Mouse (Mus musculus): ENCODE data around the gene Eif3a.

Eif3a gene

DNA sequence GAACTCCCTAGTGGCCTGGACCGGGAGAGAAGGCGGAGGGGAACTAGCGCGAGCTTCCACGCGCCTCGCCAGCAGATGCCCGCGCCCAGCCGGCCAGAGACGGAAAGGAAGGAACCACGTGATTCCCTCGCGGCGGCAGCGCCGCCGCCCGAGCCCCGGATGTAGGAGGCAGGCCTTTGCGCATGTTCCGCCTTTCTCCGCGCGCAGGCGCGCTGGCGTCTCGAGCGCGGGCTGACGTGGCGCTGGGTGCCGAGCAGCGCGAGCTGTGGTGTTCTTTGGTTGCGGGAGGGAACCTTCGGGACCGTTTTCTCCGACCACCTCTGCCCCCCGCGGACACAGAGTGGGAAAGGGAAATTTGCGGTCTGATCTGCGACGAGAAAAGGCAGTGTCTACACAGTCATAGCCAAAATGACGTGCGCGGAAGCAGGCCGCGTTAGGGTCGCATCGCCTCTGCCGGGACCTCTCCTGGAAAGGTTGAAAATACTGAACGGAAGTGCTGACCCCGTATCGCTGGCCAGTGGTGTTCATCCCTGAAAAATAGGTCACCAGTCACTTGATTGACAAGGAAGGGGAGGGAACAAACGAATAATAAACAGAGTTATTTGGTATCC is at the start of gene Eif3a:
Gene Eif3a, minus strand, starts transcription at position 108 of the 611 bp plus-strand sequence.
- peak; percentile 93 for DNase-seq (ENCODE audit: low spot score in 2 of 2)

DNA sequence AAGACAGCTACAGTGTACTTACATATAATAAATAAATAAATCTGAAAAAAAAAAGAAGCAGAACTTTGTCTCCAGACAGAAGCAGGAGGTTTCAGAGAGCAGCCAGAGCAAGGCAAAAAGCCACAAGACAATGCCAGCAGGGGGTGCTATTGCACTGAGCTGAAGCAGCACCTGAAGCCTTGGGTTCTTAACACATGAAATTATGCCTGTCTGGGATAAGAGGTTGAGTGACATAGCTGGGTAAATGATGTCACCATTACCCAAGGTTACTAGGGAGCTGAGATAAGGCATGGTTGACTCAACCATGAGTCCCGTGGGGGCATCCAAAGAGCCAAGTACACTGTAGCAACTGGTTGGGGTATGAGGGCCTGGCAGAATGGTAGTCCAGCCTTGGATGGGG is 47.3 kb upstream of the Eif3a start:
- peak; percentile 64 to 70 for DNase-seq (ENCODE audit: low spot score in 2 of 2)

DNA sequence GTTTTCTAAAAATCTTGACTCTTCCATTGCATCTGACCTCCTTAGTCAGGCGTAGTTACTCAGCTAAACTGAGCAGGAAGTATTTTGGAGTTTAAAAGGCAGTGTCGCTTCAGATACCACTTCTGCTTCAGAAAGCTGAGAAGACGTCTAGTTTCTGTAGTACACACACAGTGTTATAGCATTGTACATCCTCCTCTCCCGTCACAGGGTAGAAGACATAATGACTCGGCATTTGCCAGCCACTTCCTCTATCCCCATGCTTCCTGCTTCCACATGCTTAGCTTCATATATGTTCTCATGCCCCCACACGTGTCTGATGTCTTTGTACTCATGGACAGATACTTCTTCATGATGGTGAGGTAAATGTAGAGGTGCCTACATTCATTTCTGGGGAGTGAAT is 28.2 kb upstream of the Eif3a start:
- no peak for DNase-seq (ENCODE audit: low spot score in 2 of 2)

DNA sequence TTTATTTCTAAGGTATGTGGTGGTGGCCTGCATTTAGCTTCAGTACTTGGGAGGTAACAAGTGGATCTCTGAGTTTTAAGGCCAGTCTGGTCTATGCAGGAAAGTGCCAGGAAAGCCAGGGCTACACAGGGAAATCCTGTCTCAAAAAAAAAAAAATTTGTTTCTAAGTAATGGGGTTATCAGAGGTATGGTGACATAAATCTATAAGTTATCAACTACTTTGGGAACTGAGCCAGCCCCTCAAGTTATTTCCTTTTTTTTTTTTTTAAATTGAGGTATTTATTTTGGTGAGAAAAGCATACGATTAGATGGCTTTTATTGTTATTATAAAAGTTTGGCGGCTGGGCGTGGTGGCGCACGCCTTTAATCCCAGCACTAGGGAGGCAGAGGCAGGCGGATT is 22.7 kb upstream of the Eif3a start:
- DNase-seq (ENCODE audit: low spot score in 2 of 2), result no peak

DNA sequence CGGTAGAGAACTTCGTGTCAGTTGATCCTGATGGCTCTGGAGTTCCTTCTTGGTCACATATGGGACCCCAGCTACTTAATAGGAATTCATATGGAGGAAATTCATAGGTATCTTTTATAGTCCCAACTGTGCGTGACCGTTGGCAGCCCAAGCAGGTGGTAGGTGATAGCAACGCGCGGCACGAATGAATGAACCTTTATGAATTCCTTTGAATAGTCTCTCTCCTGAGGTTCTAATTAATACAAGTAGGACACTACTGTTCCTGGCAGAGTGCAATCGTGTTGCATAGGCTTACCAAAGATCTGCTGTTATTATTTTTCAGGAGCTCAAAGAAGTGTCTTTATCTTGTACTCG is 21.6 kb upstream of the Eif3a start:
- DNase-seq (ENCODE audit: low spot score in 2 of 2), result no peak

DNA sequence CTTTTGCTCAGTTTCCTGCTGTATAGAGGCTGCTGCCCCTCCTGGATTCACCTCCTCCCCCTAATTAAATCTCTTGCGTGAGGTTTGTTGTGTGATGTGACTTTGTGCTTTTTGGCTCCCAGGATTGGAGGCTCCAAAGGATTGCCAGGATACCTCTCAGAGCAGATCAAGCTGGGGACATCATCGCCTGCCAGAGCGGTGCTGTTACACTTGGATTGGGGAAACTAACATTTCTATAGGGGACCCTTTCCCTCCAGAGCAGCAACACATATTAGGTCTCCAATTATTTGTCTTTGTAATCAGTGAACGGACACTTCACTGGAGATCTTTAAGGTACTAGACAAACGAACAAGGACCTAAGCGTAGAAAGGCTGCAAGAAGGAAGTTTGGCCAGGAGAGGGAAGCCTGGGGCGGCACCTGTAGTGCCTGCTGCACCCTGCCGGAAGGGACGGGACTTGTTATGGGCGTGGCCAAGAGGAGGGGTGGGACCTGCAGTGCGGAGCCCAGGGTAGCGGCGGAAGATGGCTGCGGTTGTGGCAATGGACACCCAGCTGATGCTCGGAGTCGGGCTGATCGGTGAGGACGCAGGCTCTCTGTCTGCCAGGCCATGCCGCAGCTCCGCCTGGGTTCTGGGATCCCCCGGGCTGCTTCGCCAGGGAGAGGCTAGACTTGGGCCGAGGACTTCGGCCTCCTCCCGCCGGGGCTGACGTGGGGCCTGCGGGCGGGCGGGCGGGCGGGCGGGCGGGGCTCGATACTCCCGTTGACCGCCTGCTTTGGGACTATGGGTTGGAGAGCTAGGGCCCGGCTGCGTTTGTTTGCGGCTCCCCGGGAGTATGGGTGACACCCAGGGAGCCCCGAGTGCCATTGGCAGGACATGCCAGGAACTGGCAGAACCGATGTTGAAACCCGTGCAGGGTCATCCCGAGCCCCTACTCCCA is 20.9 kb upstream of the Eif3a start, which contains the start of gene Fam45a:
Gene Fam45a, plus strand, starts transcription at position 488 of the 938 bp plus-strand sequence.
- DNase-seq (ENCODE audit: low spot score in 2 of 2), result peak; percentile 88 to 92

DNA sequence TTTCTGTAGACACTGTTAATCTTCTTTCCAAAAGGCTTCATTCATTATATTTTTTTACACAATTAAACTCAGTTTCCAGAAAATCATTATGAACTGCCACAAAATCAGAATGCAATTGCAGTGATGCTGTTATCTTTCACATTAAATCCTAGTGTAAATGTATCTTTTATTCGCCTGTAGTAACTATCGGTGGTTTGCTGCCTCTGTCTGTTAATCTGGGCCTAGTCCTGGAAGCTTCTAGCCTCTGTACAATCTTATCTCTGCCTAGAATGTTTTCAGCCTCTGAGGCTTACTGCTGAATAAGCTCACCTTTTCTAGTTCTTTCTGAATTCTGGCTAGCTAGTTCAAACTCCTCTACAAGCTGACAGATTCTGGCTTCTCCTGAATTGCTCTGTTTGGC is 19.5 kb upstream of the Eif3a start:
- DNase-seq (ENCODE audit: low spot score in 2 of 2), result no peak

DNA sequence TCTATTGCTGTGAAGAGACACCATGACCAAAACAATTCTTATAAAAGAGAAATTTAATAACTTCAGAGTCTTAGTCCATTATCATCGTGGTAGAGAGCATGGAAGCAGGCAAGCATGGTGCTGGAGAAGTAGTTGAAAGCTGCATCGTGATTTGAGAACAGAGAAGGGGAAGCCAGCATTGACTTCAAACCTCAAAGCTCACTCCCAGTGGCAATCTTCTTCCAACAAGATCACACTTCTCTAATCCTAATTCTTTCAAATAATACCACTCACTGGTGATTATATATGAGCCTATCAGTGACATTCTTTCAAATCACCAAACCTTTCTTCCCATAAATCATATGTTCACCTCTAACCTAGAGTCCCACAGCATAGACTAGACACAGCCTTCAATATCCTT is 14.4 kb upstream of the Eif3a start:
- no peak for DNase-seq (ENCODE audit: low spot score in 2 of 2)

DNA sequence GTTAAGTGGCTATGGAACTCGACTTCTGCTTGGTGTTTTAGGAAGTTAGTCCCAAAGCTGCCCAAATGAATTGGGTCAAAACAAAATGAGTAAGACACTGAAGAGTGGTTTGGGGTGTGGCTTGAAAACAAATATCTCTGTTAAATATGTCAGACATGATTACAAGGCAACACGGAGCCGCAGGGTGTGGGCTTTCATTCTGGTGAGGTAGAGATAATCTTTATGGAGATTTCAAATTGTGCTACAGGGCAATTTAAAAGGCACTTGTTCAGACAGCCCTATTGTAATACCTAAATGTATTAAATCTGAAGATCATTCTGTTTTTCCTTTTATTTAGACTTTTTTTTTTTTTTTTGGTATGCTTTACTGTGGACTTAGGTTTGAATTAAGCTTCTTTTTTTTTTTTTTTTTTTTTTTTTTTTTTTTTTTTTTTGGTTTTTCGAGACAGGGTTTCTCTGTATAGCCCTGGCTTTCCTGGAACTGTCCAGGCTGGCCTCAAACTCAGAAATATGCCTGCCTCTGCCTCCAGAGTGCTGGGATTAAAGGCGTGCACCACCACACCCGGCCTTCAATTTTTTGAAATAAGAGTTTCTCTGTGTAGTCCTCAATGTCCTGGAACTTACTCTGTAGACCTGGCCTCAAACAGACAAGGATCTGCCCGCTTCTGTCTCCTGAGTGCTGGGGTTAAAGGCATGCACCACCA is 9.6 kb upstream of the Eif3a start:
- DNase-seq (ENCODE audit: low spot score in 2 of 2), result no peak

DNA sequence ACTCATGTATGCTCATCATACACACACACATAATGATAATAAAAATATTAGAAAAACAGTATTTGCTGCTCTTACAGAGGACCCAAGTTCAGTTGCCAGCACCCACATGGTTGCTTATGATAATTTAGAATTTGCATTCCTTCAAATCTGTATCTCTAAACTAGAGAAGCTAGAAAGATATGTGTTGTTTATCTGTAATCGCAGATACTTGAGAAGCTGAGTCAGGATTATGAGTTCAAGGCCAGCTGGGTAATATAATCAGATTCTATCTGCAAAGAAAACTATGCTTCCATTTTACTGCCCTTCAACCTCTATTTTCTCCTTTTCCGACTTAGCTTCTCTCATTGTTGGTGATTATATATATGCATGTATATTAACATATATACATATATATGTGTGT is 7.0 kb upstream of the Eif3a start:
- no peak for DNase-seq (ENCODE audit: low spot score in 2 of 2)

DNA sequence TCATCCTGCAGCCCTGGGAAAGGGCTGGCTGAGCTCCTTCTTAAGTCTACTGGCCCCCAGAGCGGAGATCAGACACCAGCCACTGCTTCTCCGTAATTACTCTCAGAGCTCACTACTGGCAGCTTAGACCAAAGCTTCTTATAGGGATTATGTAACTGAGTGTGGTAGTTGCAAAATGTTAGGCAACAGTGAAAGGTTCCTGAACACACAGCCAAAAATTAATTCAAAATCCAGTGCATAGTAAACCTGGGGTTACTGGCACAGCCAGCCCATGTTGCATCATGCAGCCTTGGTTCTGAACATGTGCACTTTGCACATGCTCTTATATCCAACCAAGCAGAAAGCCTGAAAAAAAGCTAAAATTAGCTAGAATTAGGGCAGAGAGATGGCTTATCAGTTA is 4.8 kb upstream of the Eif3a start:
- no peak for DNase-seq (ENCODE audit: low spot score in 2 of 2)

DNA sequence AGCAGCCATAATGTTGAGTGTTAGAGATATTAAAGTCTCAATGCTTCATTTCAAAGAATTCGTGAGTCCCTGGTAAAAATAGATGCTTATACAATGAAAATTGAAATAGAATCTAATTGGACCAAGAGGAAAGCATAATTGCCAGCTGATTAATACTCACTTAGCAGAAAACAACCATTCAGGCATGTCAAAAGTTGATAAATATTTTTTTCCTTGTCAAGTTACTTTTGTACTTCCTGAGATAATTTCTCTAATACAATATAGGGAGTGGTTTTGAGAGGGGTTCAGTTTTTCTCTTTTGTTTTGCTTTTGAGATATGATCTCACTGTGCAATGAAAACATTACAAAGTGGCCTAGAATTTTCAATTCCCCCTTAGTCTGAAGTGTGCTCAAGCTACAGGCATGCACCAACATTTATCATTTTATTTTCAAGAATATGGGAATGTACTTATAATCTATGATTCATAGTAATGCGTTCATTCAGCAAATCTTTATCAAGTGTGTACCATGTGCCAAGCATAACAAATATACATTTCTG is 2.8 kb upstream of the Eif3a start:
- no peak for DNase-seq (ENCODE audit: low spot score in 2 of 2)

DNA sequence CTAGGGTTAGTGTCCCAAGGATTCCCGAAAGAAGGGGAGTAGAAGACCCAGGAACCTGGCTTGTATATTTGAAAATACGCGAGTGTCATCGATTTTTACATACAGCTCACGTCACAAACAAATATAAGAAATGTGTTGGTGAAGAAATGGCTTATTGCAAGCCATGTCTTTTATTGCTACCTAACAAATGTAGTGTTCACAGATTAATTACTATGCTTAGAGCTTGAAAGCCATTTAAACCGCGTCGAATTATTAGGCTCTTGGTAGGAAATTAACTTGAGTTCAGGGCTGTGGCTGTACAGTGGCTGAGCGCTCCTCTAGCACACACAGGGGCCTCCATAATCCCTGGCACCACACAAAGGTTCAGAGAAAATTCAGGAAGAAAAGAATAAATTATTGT is 706 bp upstream of the Eif3a start:
- DNase-seq (ENCODE audit: low spot score in 2 of 2), result no peak

DNA sequence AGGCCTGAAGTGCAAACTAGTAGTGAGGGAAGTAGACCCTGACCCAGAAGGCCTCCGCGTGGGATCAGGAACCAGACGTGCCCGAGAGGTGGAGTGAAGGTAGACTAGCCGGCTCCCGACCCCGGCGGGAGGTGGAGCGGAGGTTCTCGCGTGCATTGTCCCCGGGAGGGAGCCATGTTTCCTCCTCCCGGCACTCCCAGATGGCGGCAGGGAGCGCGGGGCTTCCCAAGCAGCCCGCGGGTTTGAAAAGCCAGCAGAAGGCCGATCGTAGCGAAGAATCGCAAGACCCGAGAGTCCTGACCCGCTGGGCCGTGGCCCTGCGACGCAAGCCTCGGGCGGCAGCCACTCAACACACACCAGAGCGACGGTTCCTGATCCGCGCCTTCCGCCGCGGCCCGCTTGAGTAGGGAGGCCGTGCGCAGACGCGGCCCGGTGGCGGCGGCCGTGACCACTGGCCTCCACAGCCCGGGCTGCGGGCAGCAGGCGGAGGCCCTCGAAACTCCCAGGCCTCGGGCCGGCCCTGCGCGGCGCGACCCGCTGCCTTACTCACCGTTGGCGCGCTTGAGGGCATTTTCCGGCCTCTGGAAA is 445 bp downstream of the Eif3a start:
- peak; percentile 31 to 36 for DNase-seq (ENCODE audit: low spot score in 2 of 2)

DNA sequence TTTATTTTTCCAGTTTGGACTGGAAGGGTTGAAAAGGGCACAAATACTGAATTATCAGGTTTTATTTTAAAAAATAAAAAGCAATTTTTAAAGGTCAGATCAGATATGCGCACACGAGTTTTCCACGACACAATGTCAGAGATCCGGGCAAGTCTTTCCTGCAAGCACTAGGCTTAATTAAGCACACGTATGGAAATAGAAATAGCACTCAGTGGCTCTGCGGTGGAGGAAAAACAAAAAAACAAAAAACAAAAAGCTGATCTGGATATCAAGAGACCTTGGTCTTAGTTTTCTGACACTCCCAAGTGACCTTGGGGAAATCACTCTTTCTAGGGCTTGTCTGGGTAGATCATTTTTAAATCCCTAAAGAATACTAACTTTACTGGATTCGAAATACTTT is 1.0 kb downstream of the Eif3a start:
- DNase-seq (ENCODE audit: low spot score in 2 of 2), result no peak

DNA sequence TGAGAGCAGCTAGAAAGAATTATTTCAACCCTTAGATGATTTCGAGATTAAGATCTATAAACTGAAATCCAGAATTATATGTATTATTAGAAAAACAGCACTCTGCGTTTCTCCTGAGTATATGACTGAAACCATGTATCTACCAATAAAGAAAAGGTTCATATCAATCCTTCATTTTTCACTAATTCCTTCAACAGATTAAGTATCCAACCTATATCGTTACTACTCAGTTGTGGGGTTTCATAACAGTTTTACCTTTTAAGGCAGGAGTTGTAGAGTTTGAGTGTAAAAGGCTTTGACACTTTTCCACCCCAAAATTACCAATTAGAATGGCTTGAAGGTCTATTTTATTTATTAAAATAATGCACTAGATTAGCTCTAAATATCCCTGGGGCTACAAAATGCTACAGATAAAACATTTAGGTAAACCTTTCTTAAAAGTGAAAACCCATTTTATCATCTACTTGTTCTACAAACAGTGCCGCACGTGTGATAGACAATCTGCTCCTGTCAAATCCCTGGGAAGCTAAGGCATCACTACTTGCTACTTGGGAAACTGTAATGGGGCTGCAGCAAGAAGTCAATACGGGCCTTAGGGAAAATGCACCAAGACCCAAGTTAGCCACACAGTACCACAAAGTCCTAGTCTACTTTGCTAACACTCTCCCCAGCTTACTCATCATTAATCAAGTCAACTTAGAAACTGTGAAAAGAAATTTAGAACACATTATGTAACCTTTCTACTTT is 2.1 kb downstream of the Eif3a start:
- DNase-seq (ENCODE audit: low spot score in 2 of 2), result no peak

DNA sequence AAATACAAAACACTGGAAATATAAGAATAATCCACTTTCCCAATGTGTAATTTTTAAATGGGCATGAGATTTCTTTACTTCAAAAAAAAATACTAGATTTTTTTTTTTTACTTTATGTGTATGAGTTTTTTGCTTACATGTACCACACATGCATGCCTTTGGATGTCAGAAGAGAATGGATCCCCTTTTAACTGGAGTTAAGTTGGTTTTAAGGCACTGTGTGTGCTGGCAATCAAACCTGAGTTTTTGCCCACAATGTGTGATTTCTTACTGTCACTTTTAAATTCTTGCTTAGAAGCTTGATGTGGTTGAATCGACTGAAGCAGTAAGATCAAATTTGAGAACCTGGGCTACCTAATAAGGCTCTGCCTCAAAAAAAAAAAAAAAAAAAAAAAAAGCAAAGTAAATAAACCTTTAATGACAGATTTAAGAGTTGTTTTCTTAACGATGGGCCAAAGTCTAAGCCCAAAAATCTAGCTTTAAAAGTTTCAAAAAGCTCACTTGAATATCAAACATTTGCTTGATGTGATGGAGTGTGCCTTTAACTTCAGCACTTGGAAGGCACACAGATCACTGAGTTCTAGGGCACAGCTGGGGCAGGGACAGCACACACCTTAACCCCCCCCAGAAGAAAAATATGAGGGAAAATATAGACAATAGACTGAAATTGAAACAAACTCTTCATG is 2.9 kb downstream of the Eif3a start:
- no peak for DNase-seq (ENCODE audit: low spot score in 2 of 2)

DNA sequence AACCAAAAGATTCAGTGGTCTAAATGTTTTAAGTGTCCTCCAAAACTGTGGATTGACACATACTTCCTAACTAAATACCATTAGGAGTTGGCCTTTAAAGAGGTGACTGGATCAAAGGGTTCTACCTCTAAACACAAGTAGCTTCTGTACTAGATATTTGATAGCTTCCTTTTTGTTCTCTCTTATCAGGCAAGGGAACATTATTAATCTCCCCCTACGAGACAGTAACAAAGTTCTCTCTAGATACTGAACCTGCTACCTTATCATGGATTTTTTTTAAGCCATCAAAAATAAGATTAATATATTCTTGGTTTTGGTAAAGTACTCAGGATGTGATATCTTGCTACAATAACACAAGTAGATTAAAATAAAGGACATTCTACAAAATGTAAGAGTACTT is 5.7 kb downstream of the Eif3a start:
- no peak for DNase-seq (ENCODE audit: low spot score in 2 of 2)

DNA sequence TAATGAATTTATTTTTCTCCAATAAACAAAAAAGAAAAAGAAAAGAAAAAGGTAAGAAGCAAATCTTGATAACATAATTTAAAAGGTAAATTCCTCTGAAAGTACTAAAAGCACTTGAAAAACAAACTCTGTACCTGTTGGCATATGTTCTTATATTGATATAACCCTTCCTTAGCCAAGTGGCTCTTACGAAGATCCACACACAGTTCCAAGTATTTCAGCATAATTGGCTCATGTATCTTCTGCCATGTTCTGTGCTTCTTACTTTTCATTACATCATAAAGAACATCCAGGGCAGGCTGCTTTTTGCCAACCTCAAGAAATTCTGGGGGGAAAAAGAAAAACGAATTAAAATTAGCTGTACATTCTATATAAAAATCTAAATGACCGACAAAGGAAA is 8.4 kb downstream of the Eif3a start:
- no peak for DNase-seq (ENCODE audit: low spot score in 2 of 2)

DNA sequence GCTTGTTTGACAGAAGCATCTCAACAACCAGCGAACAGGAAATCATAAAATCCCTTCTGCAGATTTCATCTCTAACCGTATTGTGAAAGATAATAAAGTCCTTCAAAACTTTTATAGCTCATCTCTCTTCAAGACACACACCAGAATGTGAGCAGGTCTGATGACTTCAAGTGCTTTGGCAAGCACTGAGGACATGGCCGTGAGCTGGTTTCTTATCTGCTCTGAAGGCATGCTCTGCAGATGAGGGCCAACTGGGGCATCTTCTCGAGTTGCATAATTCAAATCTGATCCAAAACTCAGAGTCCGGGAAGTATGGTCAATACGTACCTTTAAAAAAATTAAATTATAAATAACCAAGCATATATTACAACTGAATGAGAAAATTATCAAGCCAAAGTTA is 17.1 kb downstream of the Eif3a start:
- no peak for DNase-seq (ENCODE audit: low spot score in 2 of 2)
